Mouse (Mus musculus) cortical plate, adult 2 months (tissue): Measurements from ENCODE around the gene Evc. TPM values are rescaled to one million over a fixed set of nuclear protein-coding genes. Genes with fewer than 3 reads are reported as not detected.

Source experiments
- H3K27ac ChIP-seq: fragments of 200-500 bp; 2 replicates; pipeline ENCODE4 v1.5.1; 2012; ENCODE audit warnings: low read length, control low read depth, inconsistent platforms; ENCODE audit not compliant: insufficient read depth
- H3K4me1 ChIP-seq: fragments of 200-500 bp; 2 replicates; pipeline ENCODE4 v1.6.1; 2011; ENCODE audit warnings: low read length; ENCODE audit not compliant: control insufficient read depth, insufficient read depth
- H3K4me3 ChIP-seq: fragments of 200-500 bp; 2 replicates; pipeline ENCODE4 v1.5.1; 2011; ENCODE audit warnings: mild to moderate bottlenecking, low read length, control low read depth; ENCODE audit not compliant: insufficient read depth
- CTCF ChIP-seq: fragments of 200-500 bp; IDR thresholded peaks from 2 replicates; pipeline ENCODE4 v1.5.1; 2011; ENCODE audit warnings: mild to moderate bottlenecking, control low read depth, low read length; ENCODE audit not compliant: insufficient read depth; ENCODE audit errors: extremely low read depth
- POLR2A ChIP-seq: fragments of 200-500 bp; IDR thresholded peaks from 2 replicates; pipeline ENCODE4 v1.6.1; 2011; ENCODE audit warnings: mild to moderate bottlenecking, low read length, control low read depth; ENCODE audit not compliant: insufficient read depth; ENCODE audit errors: extremely low read depth
- polyA plus RNA-seq: library from polyadenylated mRNA; depleted of rRNA; stranded (reverse); fragments of >200 nt; gene quantifications from 2 replicates; pipeline ENCODE4 v1.2.3, GENCODE M21; 2012; rRNA removed

Gene Evc
- polyA plus RNA-seq: 15.5 and 22.1 TPM in 2 replicates

GRCm38 (mm10) chr5:37336485-37337105 lies at the start of gene Evc:
Evc (minus strand) TSS chr5:37336894.
- H3K4me1 ChIP-seq: peaks cover 6% of the 10 kb centered on the region
- peak within 1 kb of the TSS; percentile 39 for H3K4me3 ChIP-seq
- TF ChIP-seq POLR2A: no peak
- no peak for TF ChIP-seq CTCF
- no peak within 1 kb of the TSS for H3K27ac ChIP-seq

GRCm38 (mm10) chr5:37383570-37383969 lies 46.9 kb upstream of the Evc start:
- TF ChIP-seq CTCF (no peak), POLR2A (no peak)

GRCm38 (mm10) chr5:37380641-37381040 lies 43.9 kb upstream of the Evc start:
- H3K27ac ChIP-seq: no peak overlapping the region

More at GRCm38 (mm10) chr5:37383570-37383969, 46.9 kb upstream of the Evc start:
- Histone ChIP-seq H3K4me1 (no peaks in the 10 kb centered on the region; the same call in 1 of the 2 replicates), H3K27ac (no peak overlapping the region), H3K4me3 (no peak overlapping the region)

GRCm38 (mm10) chr5:37377376-37377775 lies 40.7 kb upstream of the Evc start:
- H3K27ac ChIP-seq: no peak overlapping the region

More at GRCm38 (mm10) chr5:37380641-37381040, 43.9 kb upstream of the Evc start:
- no peaks in the 10 kb centered on the region; the same call in 1 of the 2 replicates for H3K4me1 ChIP-seq
- no peak for TF ChIP-seq POLR2A
- no peak for TF ChIP-seq CTCF
- no peak overlapping the region for H3K4me3 ChIP-seq

GRCm38 (mm10) chr5:37368796-37369195 lies 32.1 kb upstream of the Evc start:
- Histone ChIP-seq H3K27ac (no peak overlapping the region), H3K4me1 (no peaks in the 10 kb centered on the region), H3K4me3 (no peak overlapping the region)
- TF ChIP-seq CTCF: no peak
- no peak for TF ChIP-seq POLR2A

More at GRCm38 (mm10) chr5:37377376-37377775, 40.7 kb upstream of the Evc start:
- no peak overlapping the region for H3K4me3 ChIP-seq
- H3K4me1 ChIP-seq: no peaks in the 10 kb centered on the region; the same call in 1 of the 2 replicates
- no peak for TF ChIP-seq CTCF
- TF ChIP-seq POLR2A: no peak

- no peak for TF ChIP-seq CTCF
- no peak for TF ChIP-seq POLR2A
- Histone ChIP-seq H3K4me1 (no peaks in the 10 kb centered on the region), H3K27ac (no peak overlapping the region), H3K4me3 (no peak overlapping the region)
Measured at GRCm38 (mm10) chr5:37365751-37366150, 29.1 kb upstream of the Evc start.

GRCm38 (mm10) chr5:37363284-37363683 lies 26.6 kb upstream of the Evc start:
- no peak overlapping the region for H3K27ac ChIP-seq
- no peak overlapping the region for H3K4me3 ChIP-seq
- H3K4me1 ChIP-seq: no peaks in the 10 kb centered on the region
- no peak for TF ChIP-seq POLR2A
- no peak for TF ChIP-seq CTCF

GRCm38 (mm10) chr5:37362618-37363017 lies 25.9 kb upstream of the Evc start:
- H3K27ac ChIP-seq: no peak overlapping the region
- TF ChIP-seq POLR2A (no peak), CTCF (no peak)
- no peak overlapping the region for H3K4me3 ChIP-seq
- no peaks in the 10 kb centered on the region for H3K4me1 ChIP-seq

- no peak overlapping the region for H3K27ac ChIP-seq
- H3K4me3 ChIP-seq: no peak overlapping the region
- no peak for TF ChIP-seq CTCF
- TF ChIP-seq POLR2A: no peak
- H3K4me1 ChIP-seq: no peaks in the 10 kb centered on the region
Measured at GRCm38 (mm10) chr5:37356027-37356426, 19.3 kb upstream of the Evc start.

- no peak for TF ChIP-seq POLR2A
- TF ChIP-seq CTCF: peak; percentile 62
- H3K4me3 ChIP-seq: no peak overlapping the region
- H3K27ac ChIP-seq: no peak overlapping the region
- no peaks in the 10 kb centered on the region for H3K4me1 ChIP-seq
Measured at GRCm38 (mm10) chr5:37354385-37354784, 17.7 kb upstream of the Evc start.

- Histone ChIP-seq H3K27ac (no peak overlapping the region), H3K4me3 (no peak overlapping the region), H3K4me1 (no peaks in the 10 kb centered on the region)
- TF ChIP-seq POLR2A (no peak), CTCF (no peak)
Measured at GRCm38 (mm10) chr5:37351791-37352190, 15.1 kb upstream of the Evc start.
